Mouse (Mus musculus): ENCODE measurements around the gene 4933427I04Rik.

The 4933427I04Rik gene

DNA sequence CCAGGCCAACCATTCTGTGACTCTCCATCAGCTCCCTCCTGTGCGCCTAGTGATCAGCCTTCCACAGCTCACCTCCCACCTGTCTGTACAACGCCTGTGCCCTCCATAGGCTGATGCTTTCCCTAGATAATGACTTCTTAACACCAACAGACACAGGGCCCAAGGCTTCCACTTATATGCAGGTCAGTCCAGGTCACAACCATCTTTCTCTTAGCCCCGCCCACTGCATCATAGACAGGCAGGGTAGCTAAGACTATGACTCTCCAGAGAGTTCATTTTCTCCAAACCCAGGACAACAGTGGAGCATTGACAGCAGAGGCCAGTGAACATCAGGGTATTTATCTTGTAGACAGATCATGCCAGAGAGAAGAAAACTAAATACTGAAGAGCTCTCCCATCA, at the start of gene 4933427I04Rik:
TSS of gene 4933427I04Rik (plus strand) at position 301 of the 400 bp plus-strand sequence.
- DNase-seq = no peak

DNA sequence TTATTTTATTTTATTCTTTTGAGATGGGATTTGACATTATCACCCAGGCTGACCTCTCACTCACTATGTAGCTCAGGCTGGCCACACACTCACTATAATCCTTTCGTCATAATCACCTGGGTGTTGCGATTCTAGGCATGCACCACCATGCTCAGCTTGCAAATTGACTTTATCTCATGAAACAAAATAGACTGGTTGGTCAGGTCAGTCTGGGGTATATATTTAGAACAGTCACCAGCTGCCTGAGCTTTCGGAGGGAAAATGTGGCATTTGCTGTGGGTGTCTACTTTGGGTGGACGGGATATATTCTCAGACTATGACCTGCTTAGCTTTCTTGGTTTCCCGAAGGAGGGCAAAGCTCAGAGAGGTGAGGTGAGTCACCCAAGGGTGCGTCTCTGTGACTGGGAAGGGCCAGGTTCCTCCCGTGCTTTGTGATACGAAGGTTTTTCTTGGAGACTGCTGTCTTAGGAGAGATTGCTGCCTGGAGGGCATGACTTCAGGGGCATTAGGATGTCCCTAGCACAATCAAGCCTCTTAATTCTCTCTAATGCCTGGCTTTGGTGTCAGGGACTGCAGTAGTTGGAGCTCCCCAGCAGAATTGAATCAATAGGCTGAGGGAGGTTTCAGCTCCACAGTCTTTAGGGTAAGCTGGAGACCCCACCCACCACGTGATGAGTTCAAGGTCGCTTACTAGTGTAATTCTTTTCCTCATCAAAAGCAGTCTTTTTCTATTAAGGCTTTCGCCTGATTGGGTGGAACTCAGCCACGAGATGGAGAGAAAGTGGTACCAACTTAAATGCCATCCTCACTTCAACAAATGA, 48.8 kb upstream of the 4933427I04Rik start:
- DNase-seq = no peak

DNA sequence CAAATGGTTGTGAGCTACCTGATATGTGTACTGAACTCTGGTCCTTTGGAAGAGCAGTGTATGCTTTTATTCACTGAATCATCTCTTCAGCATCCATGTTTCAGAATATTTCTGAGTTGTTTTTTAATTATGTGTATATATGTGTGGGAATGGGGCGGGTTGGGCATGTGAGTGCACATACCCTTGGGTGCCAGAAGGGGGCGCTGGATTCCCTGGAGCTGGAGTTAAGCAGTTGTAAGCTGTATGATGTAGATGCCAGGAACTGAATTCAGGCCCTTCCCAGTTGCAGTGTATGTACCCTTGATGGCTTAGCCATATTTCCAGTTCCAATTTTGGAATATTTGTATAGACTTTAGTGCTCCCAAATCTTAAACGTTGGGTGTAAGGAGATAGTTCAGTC, 47.0 kb upstream of the 4933427I04Rik start:
- no peak for DNase-seq

DNA sequence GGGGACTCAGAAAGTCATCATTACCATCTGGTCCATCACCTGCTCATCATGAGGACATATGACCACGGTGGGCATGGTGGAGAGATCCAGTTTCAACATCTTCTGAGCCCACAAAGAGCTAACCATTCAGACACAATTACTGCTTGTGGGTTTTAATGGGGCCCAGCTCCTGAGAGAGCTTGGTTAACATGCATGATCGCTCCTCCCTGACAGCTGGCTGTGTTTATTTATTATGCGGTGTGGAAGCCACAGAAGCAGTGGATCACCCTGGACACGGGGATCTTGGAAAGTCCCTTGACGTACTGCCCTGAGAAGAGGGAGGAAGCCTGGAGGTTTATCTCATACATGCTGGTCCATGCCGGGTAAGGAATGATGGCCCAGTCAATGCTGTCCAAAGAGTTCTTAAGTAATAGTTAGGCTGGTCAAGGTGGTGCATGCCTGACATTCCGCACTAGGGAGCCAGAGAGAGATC, 45.4 kb upstream of the 4933427I04Rik start:
- DNase-seq = no peak

DNA sequence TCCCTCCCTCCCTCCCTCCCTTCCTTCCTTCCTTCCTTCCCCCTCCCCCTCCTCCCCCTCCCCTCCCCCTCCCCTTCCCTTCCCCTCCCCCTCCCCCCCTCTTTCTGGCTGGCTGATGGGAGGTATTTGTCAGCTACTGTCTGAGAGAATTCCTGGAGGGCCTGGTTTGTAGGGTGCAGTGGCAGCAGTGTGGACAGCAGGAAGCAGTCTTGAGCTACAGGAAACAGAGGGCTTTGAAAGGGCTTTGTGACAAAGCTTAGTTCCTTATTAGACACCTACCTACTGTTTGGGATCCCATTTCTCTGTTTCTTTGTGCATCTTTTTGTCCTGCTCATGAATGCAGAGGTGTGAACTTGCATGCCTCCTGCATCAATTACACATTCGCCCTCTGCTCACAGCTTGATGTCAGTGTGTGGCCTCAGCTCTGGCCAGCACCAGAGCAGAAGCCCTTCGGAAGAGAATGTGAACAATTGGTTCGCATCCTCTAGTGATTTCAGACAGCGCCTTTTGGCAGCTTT, 40.3 kb upstream of the 4933427I04Rik start:
- DNase-seq = peak in 1 of 2 experiments; percentile 7

DNA sequence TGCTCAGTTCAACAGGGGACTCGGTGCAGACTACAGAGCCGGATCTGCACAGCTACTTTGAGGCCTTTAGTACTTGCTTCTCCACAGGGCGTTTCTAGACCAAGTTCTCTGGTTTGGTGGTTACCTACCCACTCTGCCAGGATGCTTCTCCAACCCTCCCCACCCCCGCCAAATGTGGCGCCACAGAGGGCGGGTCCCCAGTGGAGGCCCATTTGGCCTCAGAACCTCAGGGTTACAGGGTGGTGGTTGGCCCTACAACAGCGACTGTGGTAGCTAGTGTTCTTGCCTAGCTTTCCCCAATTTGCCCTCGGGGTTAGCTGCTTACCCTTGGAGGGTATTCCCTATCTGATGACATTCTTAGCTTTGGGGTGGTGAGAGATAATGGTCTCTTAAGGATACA, 17.4 kb upstream of the 4933427I04Rik start:
- DNase-seq = no peak

DNA sequence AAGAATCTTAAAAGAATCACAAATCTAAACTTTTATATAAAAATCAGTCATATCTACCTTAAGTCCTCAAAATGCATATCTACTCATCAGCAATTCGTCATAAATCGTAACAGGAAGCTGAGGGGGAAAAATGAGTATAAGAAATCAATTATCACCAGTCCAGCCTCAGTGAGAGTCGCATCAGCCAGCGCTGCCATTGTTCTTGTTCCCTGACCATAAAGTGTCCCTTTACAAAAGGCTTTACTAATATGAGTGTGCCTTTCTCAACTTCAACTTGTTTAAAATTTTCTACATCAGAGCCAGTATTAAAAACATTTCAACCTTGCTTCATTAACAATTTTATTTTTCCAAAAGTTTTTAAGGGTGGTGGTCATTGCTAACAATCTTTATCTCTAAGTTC, 2.6 kb upstream of the 4933427I04Rik start:
- DNase-seq = no peak

DNA sequence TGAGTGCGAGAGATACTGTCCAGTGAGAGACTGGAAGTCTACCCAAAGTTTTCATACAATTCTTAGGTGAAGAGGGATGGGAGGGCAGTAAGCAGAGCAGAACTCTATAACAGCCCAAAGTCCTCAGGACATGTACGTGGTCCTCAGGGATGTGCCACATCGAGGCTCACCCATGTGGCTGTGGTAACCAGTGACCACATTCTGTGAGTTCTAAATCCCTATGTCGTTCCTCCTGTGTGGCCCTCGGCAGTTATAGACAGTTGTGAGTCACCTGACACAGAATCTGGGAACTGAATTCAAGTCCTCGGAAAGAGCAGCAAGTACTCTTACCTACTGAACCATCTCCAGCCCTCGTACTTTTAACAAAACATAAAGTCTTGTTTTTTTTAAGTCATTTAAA, 1.4 kb upstream of the 4933427I04Rik start:
- DNase-seq = no peak

DNA sequence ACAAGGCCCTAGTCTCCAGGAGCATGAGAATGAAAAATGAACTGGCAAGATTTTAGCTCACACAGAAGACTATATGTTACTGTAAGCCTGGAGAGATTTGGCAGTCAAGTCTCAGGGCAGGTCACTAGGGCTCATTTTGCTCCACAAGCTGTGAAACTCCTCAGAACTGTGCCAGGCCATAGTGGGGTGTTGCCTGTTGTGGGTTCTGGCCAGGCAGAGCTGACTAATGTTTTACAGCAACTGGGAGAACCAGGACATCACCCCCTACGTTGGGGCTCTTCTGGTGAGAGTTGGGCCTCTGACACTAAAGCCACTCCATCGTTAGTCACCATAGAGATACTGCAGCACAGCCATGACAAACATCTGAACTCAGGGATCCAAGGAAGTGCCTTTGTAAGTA, 324 bp downstream of the 4933427I04Rik start:
- no peak for DNase-seq

DNA sequence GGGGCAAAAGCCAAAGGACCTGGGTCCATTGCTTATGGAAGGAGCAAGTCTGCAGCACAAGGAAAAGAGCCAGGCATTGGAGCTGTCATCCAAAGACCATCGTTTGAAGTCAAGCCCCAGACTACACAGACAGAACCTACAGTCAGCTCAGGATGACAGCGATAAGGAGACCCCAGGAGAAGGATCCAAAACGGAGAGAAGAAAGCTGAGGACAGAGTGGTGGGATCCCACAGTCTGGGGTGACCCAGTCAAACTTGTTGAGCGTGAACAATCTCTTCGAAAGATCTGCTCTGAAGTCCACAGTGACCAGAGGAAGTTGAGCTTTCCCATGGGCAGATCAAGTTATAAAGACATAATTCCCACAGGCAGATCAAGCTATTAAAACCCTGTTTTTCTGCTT, 1.1 kb downstream of the 4933427I04Rik start:
- no peak for DNase-seq

DNA sequence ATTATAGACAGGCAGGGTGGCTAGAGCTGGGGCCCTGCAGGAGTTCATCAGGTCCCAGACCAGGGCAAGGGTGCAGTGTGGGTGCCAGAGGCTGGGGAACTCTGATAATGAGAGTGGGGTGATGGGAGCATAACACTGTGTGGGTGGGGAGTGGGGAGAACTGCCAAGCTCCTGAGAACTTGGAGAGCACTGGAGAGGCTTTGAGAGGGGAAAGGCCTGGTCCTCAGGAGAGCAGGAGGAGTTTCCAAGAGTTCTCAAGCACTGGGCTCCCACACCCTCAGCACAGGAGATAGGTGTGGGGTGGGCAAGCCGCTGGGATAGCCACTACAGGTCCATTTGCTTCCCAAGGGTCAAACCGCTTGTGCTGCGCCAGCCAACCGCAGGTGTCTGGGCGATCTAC, 34.2 kb downstream of the 4933427I04Rik start:
- no peak for DNase-seq

DNA sequence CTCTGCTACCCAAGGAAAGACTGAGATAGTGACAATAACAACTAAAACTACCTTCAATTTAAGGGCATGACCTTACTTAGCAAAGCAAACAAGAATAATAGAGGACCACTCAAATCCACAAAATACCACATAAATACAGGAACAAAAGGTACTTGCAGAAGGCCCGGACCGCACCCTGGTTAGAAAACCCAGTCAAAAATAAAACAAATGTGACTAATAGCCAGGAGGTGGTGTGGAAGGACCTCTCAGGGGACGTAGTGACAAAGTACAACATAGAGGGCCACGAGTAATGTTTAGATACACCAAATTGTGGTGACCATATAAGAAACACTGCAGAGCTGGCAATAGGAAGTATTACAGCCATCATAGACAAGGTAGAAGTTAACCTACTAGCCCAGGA, 34.8 kb downstream of the 4933427I04Rik start:
- DNase-seq = no peak

DNA sequence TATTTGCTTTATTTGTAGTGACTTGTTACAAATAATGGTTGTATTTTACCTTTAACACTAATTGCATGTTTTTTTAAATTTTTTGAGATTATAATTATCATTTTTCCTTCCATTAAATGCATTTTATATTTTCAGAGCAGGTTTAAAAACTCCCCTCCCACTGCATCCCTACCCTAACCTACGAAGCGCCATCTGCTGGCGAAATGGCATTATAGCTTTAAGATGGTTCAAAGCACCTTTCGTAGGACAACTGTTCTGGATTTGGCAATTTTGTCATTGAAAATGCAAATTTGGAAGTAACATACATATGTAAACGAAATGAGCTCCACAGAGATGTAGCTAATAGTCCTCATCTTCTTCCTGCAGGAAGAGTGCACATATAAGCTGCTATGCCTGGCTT, 39.2 kb downstream of the 4933427I04Rik start:
- DNase-seq = peak; percentile 24 to 76

DNA sequence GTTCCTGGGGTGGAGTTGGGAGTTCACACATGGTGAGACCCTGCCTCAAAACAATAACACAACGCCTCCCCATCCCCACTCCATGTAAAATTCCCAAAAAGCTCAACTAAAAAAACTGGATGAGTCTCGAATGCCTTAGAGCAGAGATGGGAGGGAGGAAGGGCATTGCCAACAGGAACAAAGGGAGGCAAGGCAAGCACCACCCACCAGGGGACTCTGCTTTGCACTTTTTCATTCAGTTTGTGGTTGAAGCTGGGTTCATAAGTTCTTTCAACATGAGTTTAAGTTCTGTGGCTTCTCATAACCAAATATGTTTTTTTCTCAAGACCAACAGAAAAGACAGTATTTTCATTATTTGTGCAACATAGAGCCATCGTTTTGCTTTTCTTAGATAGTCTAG, 44.0 kb downstream of the 4933427I04Rik start:
- no peak for DNase-seq

DNA sequence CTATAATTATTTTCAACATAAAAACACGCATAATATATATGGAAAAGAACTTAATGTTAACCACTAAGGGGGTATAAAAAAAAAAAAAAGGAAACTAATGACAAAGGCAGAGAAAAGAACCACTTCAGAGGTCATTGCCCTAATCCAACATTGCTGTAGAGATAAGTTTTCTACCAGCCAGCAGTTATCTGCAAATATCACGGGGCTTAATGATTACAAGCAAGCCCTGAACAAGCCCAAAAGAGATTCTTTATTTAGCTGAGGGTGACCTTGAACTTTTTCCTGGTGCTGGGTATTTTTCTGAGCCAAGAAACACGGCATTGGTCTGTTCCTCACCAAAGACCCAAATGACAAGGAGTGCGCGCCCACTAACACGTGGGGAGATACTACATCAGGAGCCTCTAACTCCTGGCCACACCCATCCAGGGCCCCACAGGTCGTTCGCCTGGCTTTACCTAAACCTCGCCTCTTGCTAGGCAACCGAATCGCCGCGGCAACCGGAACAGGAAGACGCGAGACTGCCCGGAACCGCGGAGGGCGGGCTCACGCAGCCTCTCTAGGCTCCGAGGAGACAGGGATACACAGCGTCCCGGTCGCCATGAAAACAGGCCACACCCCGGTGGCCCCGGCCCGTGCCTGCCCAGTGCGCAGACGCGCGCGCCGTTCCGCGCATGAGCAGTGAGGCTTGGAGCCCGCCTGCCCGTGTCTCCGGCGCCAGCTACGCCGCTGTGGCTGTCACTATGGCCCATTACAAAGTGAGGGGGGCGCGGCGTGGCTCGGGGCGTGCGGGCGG, 45.0 kb downstream of the 4933427I04Rik start, which contains the start of gene Mycbp:
TSS of gene Mycbp (plus strand) at position 500 of the 793 bp plus-strand sequence.
- peak; percentile 99 for DNase-seq

DNA sequence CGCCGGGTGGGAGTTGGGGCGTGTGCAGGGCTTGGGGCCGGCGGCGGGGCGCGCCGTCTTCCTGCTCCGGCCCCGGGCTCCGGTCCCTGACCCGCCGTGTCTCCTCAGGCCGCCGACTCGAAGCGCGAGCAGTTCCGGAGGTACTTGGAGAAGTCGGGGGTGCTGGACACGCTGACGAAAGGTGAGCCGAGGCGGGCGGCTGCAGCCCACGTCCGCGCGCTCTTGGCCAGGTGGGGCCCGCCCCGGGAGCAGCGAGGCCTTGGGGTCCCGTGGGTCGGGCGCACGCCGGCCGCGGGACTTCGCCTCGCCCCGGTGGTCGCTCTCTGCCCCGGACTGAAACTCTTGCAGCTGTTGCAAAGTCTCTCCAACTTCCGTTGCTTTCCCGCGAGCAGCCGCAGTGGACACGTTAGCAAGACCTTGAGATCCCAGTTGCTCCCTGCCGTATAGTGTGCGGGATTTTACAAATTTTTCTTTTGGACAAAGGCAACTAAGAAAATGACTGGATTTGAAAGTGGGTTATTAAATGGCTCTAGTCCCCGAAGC, 45.7 kb downstream of the 4933427I04Rik start:
- DNase-seq = no peak

DNA sequence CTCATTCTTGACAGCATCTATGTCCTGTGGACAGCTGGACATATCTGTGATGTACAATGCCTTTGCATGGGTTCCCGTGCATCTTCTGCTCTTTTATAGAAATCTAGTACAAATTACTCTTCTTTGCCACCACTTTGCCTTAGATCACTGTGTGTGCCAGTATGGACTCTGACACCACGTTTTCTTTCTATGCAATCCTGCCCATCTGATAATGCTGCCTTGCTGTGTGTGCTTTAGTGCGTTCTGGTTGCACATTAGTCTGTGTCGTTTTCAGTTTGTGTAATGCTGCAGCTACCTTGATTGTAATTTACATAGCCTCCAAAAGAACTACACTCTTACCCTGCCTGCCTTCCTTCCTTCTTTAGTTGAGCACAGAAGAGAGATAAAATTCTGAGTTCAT, 52.0 kb downstream of the 4933427I04Rik start:
- DNase-seq = no peak

DNA sequence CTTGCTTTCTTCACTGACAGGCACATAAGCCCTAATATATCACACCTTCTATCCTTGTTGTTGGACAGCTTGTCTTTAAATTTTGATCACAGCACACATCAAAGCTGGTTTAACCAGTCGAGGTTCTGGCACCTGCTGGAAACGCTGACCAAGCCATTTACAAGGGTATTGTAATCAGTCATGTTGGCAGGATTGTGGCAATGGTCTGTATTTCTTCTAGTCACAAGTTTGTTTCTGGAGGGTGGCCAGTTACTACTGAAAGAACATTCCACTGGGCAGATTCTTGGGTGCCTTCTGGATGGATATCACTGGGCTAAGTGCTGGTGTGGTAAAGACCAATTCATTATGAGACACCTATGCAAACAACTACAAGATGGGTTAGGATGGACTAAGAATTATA, 53.0 kb downstream of the 4933427I04Rik start:
- DNase-seq = no peak

All from cerebellum, postnatal 25 days (tissue).